Mouse (Mus musculus): ENCODE data around the gene Ncbp1. TPM values are rescaled to one million over a fixed set of nuclear protein-coding genes. Genes with fewer than 3 reads are reported as not detected.

Gene Ncbp1
- polyA plus RNA-seq, 1 experiment from 2014 or later: 21.9 TPM

GRCm38 (mm10) chr4:46171761-46172160 lies 33.3 kb downstream of the Ncbp1 start:
- H3K36me3 ChIP-seq (ENCODE audit: insufficient read depth, low read length): peaks cover 72% of the 10 kb centered on the region
- no peak overlapping the region for H3K4me3 ChIP-seq (ENCODE audit: low read depth, low read length)
- no peak overlapping the region for H3K9ac ChIP-seq (replicated peaks; ENCODE audit: low read depth)
- ATAC-seq: no peak
- TF ChIP-seq EP300 (IDR thresholded peaks at IDR 0.05) (no peak), CTCF (IDR thresholded peaks at IDR 0.05) (no peak)
- 44% methylated on average over 7 of the region's 7 CpGs for WGBS
- H3K27ac ChIP-seq (ENCODE audit: low read length): no peak overlapping the region
- H3K4me1 ChIP-seq (ENCODE audit: insufficient read depth, low read depth, low read length): no peaks in the 10 kb centered on the region
- DNase-seq (ENCODE audit: low spot score): no peak
- no peaks in the 10 kb centered on the region for H3K9me3 ChIP-seq (ENCODE audit: low read length)
- H3K27me3 ChIP-seq (replicated peaks; ENCODE audit: insufficient read depth, low read length): no peaks in the 10 kb centered on the region
- no peak overlapping the region for H3K4me2 ChIP-seq (replicated peaks; ENCODE audit: low read depth, low read length)

GRCm38 (mm10) chr4:46176313-46176712 lies 37.9 kb downstream of the Ncbp1 start:
- WGBS: 78% methylated on average over 4 of the region's 4 CpGs

GRCm38 (mm10) chr4:46177018-46177417 lies 38.6 kb downstream of the Ncbp1 start:
- no peak overlapping the region for H3K4me3 ChIP-seq (ENCODE audit: low read depth, low read length)
- no peaks in the 10 kb centered on the region for H3K27me3 ChIP-seq (replicated peaks; ENCODE audit: insufficient read depth, low read length)
- H3K4me2 ChIP-seq (replicated peaks; ENCODE audit: low read depth, low read length): no peak overlapping the region
- 81% methylated on average over 5 of the region's 5 CpGs for whole genome bisulfite sequencing
- no peak overlapping the region for H3K27ac ChIP-seq (ENCODE audit: low read length)
- peaks cover 59% of the 10 kb centered on the region for H3K36me3 ChIP-seq (ENCODE audit: insufficient read depth, low read length)
- no peak overlapping the region for H3K9ac ChIP-seq (replicated peaks; ENCODE audit: low read depth)
- no peak for ATAC-seq
- H3K4me1 ChIP-seq (ENCODE audit: insufficient read depth, low read depth, low read length): no peaks in the 10 kb centered on the region
- no peak for DNase-seq (ENCODE audit: low spot score)
- H3K9me3 ChIP-seq (ENCODE audit: low read length): no peaks in the 10 kb centered on the region
- TF ChIP-seq CTCF (IDR thresholded peaks at IDR 0.05) (no peak), EP300 (IDR thresholded peaks at IDR 0.05) (no peak)

More at GRCm38 (mm10) chr4:46176313-46176712, 37.9 kb downstream of the Ncbp1 start:
- Histone ChIP-seq H3K27ac (ENCODE audit: low read length) (no peak overlapping the region), H3K4me2 (replicated peaks; ENCODE audit: low read depth, low read length) (no peak overlapping the region), H3K4me3 (ENCODE audit: low read depth, low read length) (no peak overlapping the region), H3K4me1 (ENCODE audit: insufficient read depth, low read depth, low read length) (no peaks in the 10 kb centered on the region), H3K36me3 (ENCODE audit: insufficient read depth, low read length) (peaks cover 56% of the 10 kb centered on the region), H3K27me3 (replicated peaks; ENCODE audit: insufficient read depth, low read length) (no peaks in the 10 kb centered on the region), H3K9ac (replicated peaks; ENCODE audit: low read depth) (no peak overlapping the region), H3K9me3 (ENCODE audit: low read length) (no peaks in the 10 kb centered on the region)
- DNase-seq (ENCODE audit: low spot score) (no peak), ATAC-seq (no peak)
- peak; percentile 38; the same call in 1 of the 2 replicates for TF ChIP-seq CTCF (IDR thresholded peaks at IDR 0.05)
- no peak for TF ChIP-seq EP300 (IDR thresholded peaks at IDR 0.05)

- Histone ChIP-seq H3K27ac (ENCODE audit: low read length) (no peak overlapping the region), H3K4me3 (ENCODE audit: low read depth, low read length) (no peak overlapping the region), H3K36me3 (ENCODE audit: insufficient read depth, low read length) (peaks cover 59% of the 10 kb centered on the region), H3K9me3 (ENCODE audit: low read length) (no peaks in the 10 kb centered on the region), H3K4me1 (ENCODE audit: insufficient read depth, low read depth, low read length) (no peaks in the 10 kb centered on the region), H3K4me2 (replicated peaks; ENCODE audit: low read depth, low read length) (no peak overlapping the region), H3K9ac (replicated peaks; ENCODE audit: low read depth) (no peak overlapping the region), H3K27me3 (replicated peaks; ENCODE audit: insufficient read depth, low read length) (no peaks in the 10 kb centered on the region)
- ATAC-seq: no peak
- TF ChIP-seq EP300 (IDR thresholded peaks at IDR 0.05) (no peak), CTCF (IDR thresholded peaks at IDR 0.05) (no peak)
- DNase-seq (ENCODE audit: low spot score): no peak
- 80% methylated on average over 7 of the region's 7 CpGs for WGBS
Measured at GRCm38 (mm10) chr4:46177496-46177895, 39.1 kb downstream of the Ncbp1 start.

- peaks cover 43% of the 10 kb centered on the region for H3K36me3 ChIP-seq (ENCODE audit: insufficient read depth, low read length)
- no peak overlapping the region for H3K4me3 ChIP-seq (ENCODE audit: low read depth, low read length)
- H3K9me3 ChIP-seq (ENCODE audit: low read length): no peaks in the 10 kb centered on the region
- no peaks in the 10 kb centered on the region for H3K27me3 ChIP-seq (replicated peaks; ENCODE audit: insufficient read depth, low read length)
- H3K27ac ChIP-seq (ENCODE audit: low read length): no peak overlapping the region
- H3K4me1 ChIP-seq (ENCODE audit: insufficient read depth, low read depth, low read length): no peaks in the 10 kb centered on the region
- TF ChIP-seq CTCF (IDR thresholded peaks at IDR 0.05) (no peak), EP300 (IDR thresholded peaks at IDR 0.05) (no peak)
- no peak overlapping the region for H3K9ac ChIP-seq (replicated peaks; ENCODE audit: low read depth)
- 67% methylated on average over 6 of the region's 6 CpGs for WGBS
- ATAC-seq: no peak
- H3K4me2 ChIP-seq (replicated peaks; ENCODE audit: low read depth, low read length): no peak overlapping the region
- DNase-seq (ENCODE audit: low spot score): no peak
Measured at GRCm38 (mm10) chr4:46181168-46181567, 42.8 kb downstream of the Ncbp1 start.

GRCm38 (mm10) chr4:46182181-46182580 lies 43.8 kb downstream of the Ncbp1 start:
- H3K4me2 ChIP-seq (replicated peaks; ENCODE audit: low read depth, low read length): no peak overlapping the region
- no peak overlapping the region for H3K9ac ChIP-seq (replicated peaks; ENCODE audit: low read depth)
- DNase-seq (ENCODE audit: low spot score) (no peak), ATAC-seq (no peak)
- no peaks in the 10 kb centered on the region for H3K27me3 ChIP-seq (replicated peaks; ENCODE audit: insufficient read depth, low read length)
- no peak overlapping the region for H3K4me3 ChIP-seq (ENCODE audit: low read depth, low read length)
- WGBS: 86% methylated on average over 7 of the region's 7 CpGs
- TF ChIP-seq CTCF (IDR thresholded peaks at IDR 0.05) (no peak), EP300 (IDR thresholded peaks at IDR 0.05) (no peak)
- H3K9me3 ChIP-seq (ENCODE audit: low read length): no peaks in the 10 kb centered on the region
- H3K4me1 ChIP-seq (ENCODE audit: insufficient read depth, low read depth, low read length): no peaks in the 10 kb centered on the region
- H3K36me3 ChIP-seq (ENCODE audit: insufficient read depth, low read length): peaks cover 42% of the 10 kb centered on the region
- H3K27ac ChIP-seq (ENCODE audit: low read length): no peak overlapping the region

- TF ChIP-seq EP300 (IDR thresholded peaks at IDR 0.05): no peak
- no peak for TF ChIP-seq CTCF (IDR thresholded peaks at IDR 0.05)
- peaks cover 26% of the 10 kb centered on the region for H3K36me3 ChIP-seq (ENCODE audit: insufficient read depth, low read length)
- H3K4me3 ChIP-seq (ENCODE audit: low read depth, low read length): no peak overlapping the region
- no peak overlapping the region for H3K27ac ChIP-seq (ENCODE audit: low read length)
- DNase-seq (ENCODE audit: low spot score) (peak; percentile 11), ATAC-seq (no peak)
- H3K9ac ChIP-seq (replicated peaks; ENCODE audit: low read depth): no peak overlapping the region
- H3K4me2 ChIP-seq (replicated peaks; ENCODE audit: low read depth, low read length): no peak overlapping the region
- no peaks in the 10 kb centered on the region for H3K4me1 ChIP-seq (ENCODE audit: insufficient read depth, low read depth, low read length)
- H3K27me3 ChIP-seq (replicated peaks; ENCODE audit: insufficient read depth, low read length): no peaks in the 10 kb centered on the region
- H3K9me3 ChIP-seq (ENCODE audit: low read length): no peaks in the 10 kb centered on the region
- 39% methylated on average over 8 of the region's 8 CpGs for WGBS
Measured at GRCm38 (mm10) chr4:46185423-46185822, 47.0 kb downstream of the Ncbp1 start.

Measured in lung, postnatal 0 days (tissue).